Mouse (Mus musculus): Measurements from ENCODE around the gene Klk7. TPM values are rescaled to one million over a fixed set of nuclear protein-coding genes. Genes with fewer than 3 reads are reported as not detected.

Klk7 gene
- polyA plus RNA-seq, 1 experiment from 2014 or later: 0.11 TPM

- no peak for DNase-seq (ENCODE audit: low spot score)
- Histone ChIP-seq H3K4me2 (replicated peaks; ENCODE audit: low read depth, low read length) (no peak overlapping the region), H3K36me3 (ENCODE audit: control insufficient read depth, insufficient read depth, low read length) (no peaks in the 10 kb centered on the region), H3K4me3 (ENCODE audit: low read depth, low read length) (no peak overlapping the region), H3K9me3 (ENCODE audit: control insufficient read depth, low read length) (no peaks in the 10 kb centered on the region), H3K27ac (ENCODE audit: low read depth, low read length) (no peak overlapping the region), H3K4me1 (replicated peaks; ENCODE audit: control insufficient read depth, insufficient read depth, low read length) (no peaks in the 10 kb centered on the region), H3K9ac (ENCODE audit: low read depth, low read length) (no peak overlapping the region), H3K27me3 (ENCODE audit: control insufficient read depth, insufficient read depth, low read length) (no peaks in the 10 kb centered on the region)
- 93% methylated on average over 1 of the region's 1 CpGs for WGBS
- ATAC-seq (ENCODE audit: low FRiP score): no peak
These were observed 25.8 kb upstream of the Klk7 start for GRCm38 (mm10) chr7:43785286-43785685.

GRCm38 (mm10) chr7:43788096-43788495 is 23.0 kb upstream of the Klk7 start:
- ATAC-seq (ENCODE audit: low FRiP score) (no peak), DNase-seq (ENCODE audit: low spot score) (no peak)
- no peaks in the 10 kb centered on the region for H3K4me1 ChIP-seq (replicated peaks; ENCODE audit: control insufficient read depth, insufficient read depth, low read length)
- 81% methylated on average over 3 of the region's 3 CpGs for WGBS
- no peaks in the 10 kb centered on the region for H3K27me3 ChIP-seq (ENCODE audit: control insufficient read depth, insufficient read depth, low read length)
- no peak overlapping the region for H3K27ac ChIP-seq (ENCODE audit: low read depth, low read length)
- H3K4me2 ChIP-seq (replicated peaks; ENCODE audit: low read depth, low read length): no peak overlapping the region
- H3K36me3 ChIP-seq (ENCODE audit: control insufficient read depth, insufficient read depth, low read length): no peaks in the 10 kb centered on the region
- H3K4me3 ChIP-seq (ENCODE audit: low read depth, low read length): no peak overlapping the region
- no peak overlapping the region for H3K9ac ChIP-seq (ENCODE audit: low read depth, low read length)
- no peaks in the 10 kb centered on the region for H3K9me3 ChIP-seq (ENCODE audit: control insufficient read depth, low read length)

GRCm38 (mm10) chr7:43789295-43789694 is 21.8 kb upstream of the Klk7 start:
- DNase-seq (ENCODE audit: low spot score) (no peak), ATAC-seq (ENCODE audit: low FRiP score) (no peak)
- Histone ChIP-seq H3K4me1 (replicated peaks; ENCODE audit: control insufficient read depth, insufficient read depth, low read length) (no peaks in the 10 kb centered on the region), H3K9me3 (ENCODE audit: control insufficient read depth, low read length) (no peaks in the 10 kb centered on the region), H3K4me2 (replicated peaks; ENCODE audit: low read depth, low read length) (no peak overlapping the region), H3K4me3 (ENCODE audit: low read depth, low read length) (no peak overlapping the region), H3K27ac (ENCODE audit: low read depth, low read length) (no peak overlapping the region), H3K9ac (ENCODE audit: low read depth, low read length) (no peak overlapping the region), H3K36me3 (ENCODE audit: control insufficient read depth, insufficient read depth, low read length) (no peaks in the 10 kb centered on the region), H3K27me3 (ENCODE audit: control insufficient read depth, insufficient read depth, low read length) (no peaks in the 10 kb centered on the region)
- WGBS: 74% methylated on average over 2 of the region's 2 CpGs

- Histone ChIP-seq H3K4me2 (replicated peaks; ENCODE audit: low read depth, low read length) (no peak within 1 kb of the TSS), H3K27me3 (ENCODE audit: control insufficient read depth, insufficient read depth, low read length) (peaks cover 6% of the 10 kb centered on the region), H3K9me3 (ENCODE audit: control insufficient read depth, low read length) (no peaks in the 10 kb centered on the region), H3K27ac (ENCODE audit: low read depth, low read length) (no peak within 1 kb of the TSS), H3K36me3 (ENCODE audit: control insufficient read depth, insufficient read depth, low read length) (no peaks in the 10 kb centered on the region), H3K4me3 (ENCODE audit: low read depth, low read length) (no peak within 1 kb of the TSS), H3K4me1 (replicated peaks; ENCODE audit: control insufficient read depth, insufficient read depth, low read length) (no peaks in the 10 kb centered on the region), H3K9ac (ENCODE audit: low read depth, low read length) (no peak within 1 kb of the TSS)
- DNase-seq (ENCODE audit: low spot score) (no peak), ATAC-seq (ENCODE audit: low FRiP score) (no peak)
- WGBS: 78% methylated on average over 7 of the region's 7 CpGs
These were observed 19.5 kb upstream of the Klk7 start, which contains the start of gene Klk9 for GRCm38 (mm10) chr7:43791591-43791990. Klk9 (plus strand) TSS chr7:43791891.

GRCm38 (mm10) chr7:43796355-43796754 is 14.7 kb upstream of the Klk7 start:
- no peak overlapping the region; the same call in 1 of the 2 replicates for H3K9ac ChIP-seq (ENCODE audit: low read depth, low read length)
- H3K27ac ChIP-seq (ENCODE audit: low read depth, low read length): no peak overlapping the region
- H3K36me3 ChIP-seq (ENCODE audit: control insufficient read depth, insufficient read depth, low read length): no peaks in the 10 kb centered on the region
- no peaks in the 10 kb centered on the region for H3K9me3 ChIP-seq (ENCODE audit: control insufficient read depth, low read length)
- peak overlapping the region; percentile 32 for H3K4me3 ChIP-seq (ENCODE audit: low read depth, low read length)
- WGBS: 9% methylated on average over 8 of the region's 8 CpGs
- H3K4me2 ChIP-seq (replicated peaks; ENCODE audit: low read depth, low read length): peak overlapping the region; percentile 67
- no peaks in the 10 kb centered on the region for H3K4me1 ChIP-seq (replicated peaks; ENCODE audit: control insufficient read depth, insufficient read depth, low read length)
- peak; percentile 8 for DNase-seq (ENCODE audit: low spot score)
- no peak for ATAC-seq (ENCODE audit: low FRiP score)
- peaks cover 16% of the 10 kb centered on the region for H3K27me3 ChIP-seq (ENCODE audit: control insufficient read depth, insufficient read depth, low read length)

GRCm38 (mm10) chr7:43797333-43797769 is 13.7 kb upstream of the Klk7 start, which contains the start of gene Klk8:
Klk8 (plus strand) TSS chr7:43797577.
- Histone ChIP-seq H3K4me1 (replicated peaks; ENCODE audit: control insufficient read depth, insufficient read depth, low read length) (no peaks in the 10 kb centered on the region), H3K36me3 (ENCODE audit: control insufficient read depth, insufficient read depth, low read length) (no peaks in the 10 kb centered on the region), H3K4me3 (ENCODE audit: low read depth, low read length) (peak within 1 kb of the TSS; percentile 32), H3K9ac (ENCODE audit: low read depth, low read length) (peak within 1 kb of the TSS; percentile 40; the same call in 1 of the 2 replicates), H3K4me2 (replicated peaks; ENCODE audit: low read depth, low read length) (peak within 1 kb of the TSS; percentile 67), H3K27me3 (ENCODE audit: control insufficient read depth, insufficient read depth, low read length) (peaks cover 16% of the 10 kb centered on the region), H3K27ac (ENCODE audit: low read depth, low read length) (no peak within 1 kb of the TSS), H3K9me3 (ENCODE audit: control insufficient read depth, low read length) (no peaks in the 10 kb centered on the region)
- DNase-seq (ENCODE audit: low spot score) (peak; percentile 53), ATAC-seq (ENCODE audit: low FRiP score) (peak; percentile 20; the same call in 1 of the 2 replicates)
- WGBS: under 1% methylated on average over 28 of the region's 28 CpGs

GRCm38 (mm10) chr7:43797844-43798462 is 13.1 kb upstream of the Klk7 start:
- ATAC-seq (ENCODE audit: low FRiP score): peak; percentile 17; the same call in 1 of the 2 replicates
- Histone ChIP-seq H3K27ac (ENCODE audit: low read depth, low read length) (no peak overlapping the region), H3K9ac (ENCODE audit: low read depth, low read length) (no peak overlapping the region), H3K27me3 (ENCODE audit: control insufficient read depth, insufficient read depth, low read length) (peaks cover 16% of the 10 kb centered on the region), H3K4me2 (replicated peaks; ENCODE audit: low read depth, low read length) (peak overlapping the region; percentile 67; the same call in 1 of the 2 replicates), H3K9me3 (ENCODE audit: control insufficient read depth, low read length) (no peaks in the 10 kb centered on the region), H3K4me1 (replicated peaks; ENCODE audit: control insufficient read depth, insufficient read depth, low read length) (no peaks in the 10 kb centered on the region), H3K4me3 (ENCODE audit: low read depth, low read length) (no peak overlapping the region; the same call in 1 of the 2 replicates), H3K36me3 (ENCODE audit: control insufficient read depth, insufficient read depth, low read length) (no peaks in the 10 kb centered on the region)
- peak; percentile 9 for DNase-seq (ENCODE audit: low spot score)
- WGBS: 43% methylated on average over 13 of the region's 13 CpGs

- Histone ChIP-seq H3K4me3 (ENCODE audit: low read depth, low read length) (no peak overlapping the region), H3K27ac (ENCODE audit: low read depth, low read length) (no peak overlapping the region), H3K27me3 (ENCODE audit: control insufficient read depth, insufficient read depth, low read length) (peaks cover 16% of the 10 kb centered on the region), H3K4me2 (replicated peaks; ENCODE audit: low read depth, low read length) (no peak overlapping the region), H3K4me1 (replicated peaks; ENCODE audit: control insufficient read depth, insufficient read depth, low read length) (no peaks in the 10 kb centered on the region), H3K36me3 (ENCODE audit: control insufficient read depth, insufficient read depth, low read length) (no peaks in the 10 kb centered on the region), H3K9ac (ENCODE audit: low read depth, low read length) (no peak overlapping the region), H3K9me3 (ENCODE audit: control insufficient read depth, low read length) (no peaks in the 10 kb centered on the region)
- DNase-seq (ENCODE audit: low spot score) (no peak), ATAC-seq (ENCODE audit: low FRiP score) (no peak)
- 74% methylated on average over 7 of the region's 7 CpGs for WGBS
These were observed 11.2 kb upstream of the Klk7 start for GRCm38 (mm10) chr7:43799876-43800275.

- ATAC-seq (ENCODE audit: low FRiP score) (no peak), DNase-seq (ENCODE audit: low spot score) (no peak)
- Histone ChIP-seq H3K4me3 (ENCODE audit: low read depth, low read length) (no peak overlapping the region), H3K36me3 (ENCODE audit: control insufficient read depth, insufficient read depth, low read length) (no peaks in the 10 kb centered on the region), H3K4me1 (replicated peaks; ENCODE audit: control insufficient read depth, insufficient read depth, low read length) (no peaks in the 10 kb centered on the region), H3K27ac (ENCODE audit: low read depth, low read length) (no peak overlapping the region), H3K4me2 (replicated peaks; ENCODE audit: low read depth, low read length) (no peak overlapping the region), H3K9me3 (ENCODE audit: control insufficient read depth, low read length) (no peaks in the 10 kb centered on the region), H3K9ac (ENCODE audit: low read depth, low read length) (no peak overlapping the region), H3K27me3 (ENCODE audit: control insufficient read depth, insufficient read depth, low read length) (no peaks in the 10 kb centered on the region)
- 89% methylated on average over 7 of the region's 7 CpGs for WGBS
These were observed 4.1 kb downstream of the Klk7 start for GRCm38 (mm10) chr7:43815211-43815610.
